Mouse (Mus musculus) central nervous system, embryonic 14 days (tissue): Measurements from ENCODE around the gene Gm21854. TPM values are rescaled to one million over a fixed set of nuclear protein-coding genes. Genes with fewer than 3 reads are reported as not detected.

Experiments used
- polyA plus RNA-seq: library from polyadenylated mRNA; depleted of rRNA; stranded (reverse); fragments of >200 nt; gene quantifications from 2 replicates; pipeline ENCODE4 v1.2.3, GENCODE M21; 2012; rRNA removed

The Gm21854 gene
- polyA plus RNA-seq: not detected in 2 replicates

DNA sequence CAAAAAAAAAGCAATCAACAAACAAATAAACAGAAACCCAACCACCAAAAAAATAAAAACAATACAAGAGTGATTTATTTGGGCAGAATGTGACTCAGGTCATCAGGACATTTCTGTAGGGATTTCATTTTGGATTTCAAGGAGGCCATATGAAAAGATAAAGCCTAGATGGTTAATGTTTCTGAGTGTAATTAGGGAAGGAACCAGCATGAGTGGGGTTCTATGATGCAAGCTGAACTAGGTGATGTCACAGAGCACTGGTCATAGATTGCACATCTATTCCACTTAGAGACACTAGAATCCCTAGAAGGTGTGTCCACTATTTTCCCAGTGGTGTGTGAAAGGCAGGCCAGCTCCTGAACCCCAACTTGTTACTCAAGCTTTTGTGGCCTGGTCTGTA, at the start of gene Gm21854:
Gene Gm21854 (plus strand): TSS at position 301 of the 400 bp plus-strand sequence.

Other genes starting within 250 kb of the Gm21854 start
- gene Gm20914, start 69.0 kb downstream of the Gm21854 start, polyA plus RNA-seq: not detected in 2 replicates
- not detected in 2 replicates for gene Gm28171, start 136.4 kb downstream of the Gm21854 start, polyA plus RNA-seq